In the genomic region with DNA sequence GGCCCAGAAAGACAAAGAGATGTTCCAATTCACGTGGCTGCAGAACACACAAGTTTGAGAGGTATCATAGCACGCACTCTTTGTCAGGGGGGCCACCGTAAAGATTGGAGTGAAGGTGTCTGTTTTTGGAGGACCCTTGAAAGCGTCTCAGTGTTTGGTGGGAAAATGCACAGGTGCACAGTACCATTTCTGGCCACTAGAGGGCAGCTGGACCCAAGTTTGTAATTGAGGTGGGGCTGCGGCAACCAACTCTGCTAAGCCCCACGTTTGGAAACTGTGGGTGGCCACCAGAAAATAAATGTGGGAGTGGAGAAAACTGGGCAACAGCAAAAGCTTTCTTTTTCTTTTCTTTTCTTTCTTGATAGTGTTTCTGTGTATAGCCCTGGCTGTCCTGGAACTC, we compare ENCODE assay signal across 9 mouse cellular contexts. TPM values are rescaled to one million over a fixed set of nuclear protein-coding genes. Genes with fewer than 3 reads are reported as not detected.
DNase-seq lines count a peak whose midpoint lies in the region; ATAC-seq and TF ChIP-seq lines count a peak whose summit lies in the region.
"Had no signal": no experiment of that assay in that cellular context is flagged by ENCODE, and none has a peak within 500 bp of the region (broad histone marks: within the 10 kb centered on the region; RNA-seq: fewer than 3 reads in every experiment).

No protein-coding gene starts in this region.

- TF ChIP-seq CTCF in kidney, postnatal 0 days (IDR thresholded peaks at IDR 0.05; ENCODE audit: low read depth), result peak; percentile 95

- 12% methylated on average over 6 of the region's 6 CpGs for WGBS in embryonic facial prominence, embryonic 11.5 days
- 10% methylated on average over 6 of the region's 6 CpGs for WGBS in kidney, postnatal 0 days

- no peak overlapping the region for H3K4me2 ChIP-seq in embryonic facial prominence, embryonic 11.5 days (ENCODE audit: low read depth, low read length)
- no peak overlapping the region for H3K4me2 ChIP-seq in kidney, postnatal 0 days (ENCODE audit: low read length)
- H3K4me2 ChIP-seq: heart, embryonic 15.5 days had no signal

- no peaks in the 10 kb centered on the region for H3K36me3 ChIP-seq in embryonic facial prominence, embryonic 11.5 days (replicated peaks; ENCODE audit: control insufficient read depth, insufficient read depth, low read depth, low read length)
- no peaks in the 10 kb centered on the region for H3K36me3 ChIP-seq in kidney, postnatal 0 days (ENCODE audit: insufficient read depth, low read length)
- H3K36me3 ChIP-seq: heart, embryonic 15.5 days had no signal

- H3K27me3 ChIP-seq in embryonic facial prominence, embryonic 11.5 days (ENCODE audit: control insufficient read depth, insufficient read depth, low read length), result no peaks in the 10 kb centered on the region
- no peaks in the 10 kb centered on the region for H3K27me3 ChIP-seq in kidney, postnatal 0 days (ENCODE audit: insufficient read depth, low read length)

- H3K9me3 ChIP-seq in embryonic facial prominence, embryonic 11.5 days (replicated peaks; ENCODE audit: control insufficient read depth, low read length), result no peaks in the 10 kb centered on the region
- no peaks in the 10 kb centered on the region for H3K9me3 ChIP-seq in kidney, postnatal 0 days (replicated peaks; ENCODE audit: low read length)
- H3K9me3 ChIP-seq: heart, embryonic 15.5 days had no signal

- peak; percentile 62 for DNase-seq in ovary, postnatal 14 days (ENCODE audit: low spot score)
- no peak for DNase-seq in ovary, postnatal 10 days (ENCODE audit: low spot score)
- DNase-seq in adrenal gland, postnatal 36 days, result peak; percentile 57 to 72
- peak; percentile 79 for DNase-seq in embryonic facial prominence, embryonic 11.5 days (ENCODE audit: low spot score)
- DNase-seq in kidney, postnatal 0 days (ENCODE audit: low spot score), result peak; percentile 53
- peak; percentile 79 for DNase-seq in lung, postnatal 36 days
- peak; percentile 41 for DNase-seq in spleen, adult 12 weeks (ENCODE audit: low spot score)

- no peaks in the 10 kb centered on the region for H3K4me1 ChIP-seq in embryonic facial prominence, embryonic 11.5 days (ENCODE audit: control insufficient read depth, insufficient read depth, low read length)
- no peaks in the 10 kb centered on the region for H3K4me1 ChIP-seq in kidney, postnatal 0 days (replicated peaks; ENCODE audit: insufficient read depth, low read length)

- H3K4me3 ChIP-seq in embryonic facial prominence, embryonic 11.5 days (ENCODE audit: low read depth, low read length), result no peak overlapping the region
- no peak overlapping the region for H3K4me3 ChIP-seq in kidney, postnatal 0 days (replicated peaks; ENCODE audit: low read depth, low read length)
- H3K4me3 ChIP-seq: heart, embryonic 15.5 days had no signal

- H3K9ac ChIP-seq in embryonic facial prominence, embryonic 11.5 days (replicated peaks; ENCODE audit: low read length), result no peak overlapping the region
- H3K9ac ChIP-seq in kidney, postnatal 0 days (ENCODE audit: low read depth, low read length), result no peak overlapping the region
- H3K9ac ChIP-seq: heart, embryonic 15.5 days had no signal

- no peak overlapping the region for H3K27ac ChIP-seq in embryonic facial prominence, embryonic 11.5 days (replicated peaks; ENCODE audit: low read depth, low read length)
- no peak overlapping the region for H3K27ac ChIP-seq in kidney, postnatal 0 days
- H3K27ac ChIP-seq: heart, embryonic 15.5 days had no signal

- ATAC-seq in embryonic facial prominence, embryonic 11.5 days (replicated peaks; ENCODE audit: insufficient number of reproducible peaks, low FRiP score, low TSS enrichment, low read depth), result no peak
- ATAC-seq in kidney, postnatal 0 days (replicated peaks; ENCODE audit: low FRiP score, low read depth), result no peak

RNA-seq across cellular contexts. Expression of gene Sept3, which starts 8.3 kb away (rescaled TPM):
- 1 to 10 TPM; 2.6 to 4.3 TPM for total RNA-seq in adrenal gland, postnatal 36 days (2021)
- 66.3 and 66.7 TPM in 2 replicates for polyA plus RNA-seq in embryonic facial prominence, embryonic 11.5 days (2014; fragmentation: Nextera tagmentation; extraction: Ambion mirVana)
- 4.2 and 4.8 TPM in 2 replicates for polyA plus RNA-seq in kidney, postnatal 0 days (2015; fragmentation: Nextera tagmentation; extraction: Ambion mirVana)
- total RNA-seq: neutrophil, adult 5-6 weeks had no signal

RNA-seq across cellular contexts. Expression of gene 1500009C09Rik, which starts 14.2 kb away (rescaled TPM):
- total RNA-seq in adrenal gland, postnatal 36 days (2021), result 1 to 10 TPM in 1 of 2 experiments, under 1 TPM in 1; 0.23 to 1.2 TPM
- polyA plus RNA-seq in embryonic facial prominence, embryonic 11.5 days (2014; fragmentation: Nextera tagmentation; extraction: Ambion mirVana), result 0.35 and 0.45 TPM in 2 replicates
- not detected in 2 replicates for polyA plus RNA-seq in kidney, postnatal 0 days (2015; fragmentation: Nextera tagmentation; extraction: Ambion mirVana)
- total RNA-seq: neutrophil, adult 5-6 weeks had no signal
- polyA plus RNA-seq: heart, embryonic 15.5 days had no signal

RNA-seq across cellular contexts. Expression of gene Cenpm, which starts 21.8 kb away (rescaled TPM):
- total RNA-seq in adrenal gland, postnatal 36 days (2021), result 1 to 10 TPM; 2.9 to 4.3 TPM
- 86.4 and 92.5 TPM in 2 replicates for polyA plus RNA-seq in embryonic facial prominence, embryonic 11.5 days (2014; fragmentation: Nextera tagmentation; extraction: Ambion mirVana)
- polyA plus RNA-seq in kidney, postnatal 0 days (2015; fragmentation: Nextera tagmentation; extraction: Ambion mirVana), result 45.0 and 46.4 TPM in 2 replicates
- total RNA-seq: neutrophil, adult 5-6 weeks had no signal

RNA-seq across cellular contexts. Expression of gene Wbp2nl, which starts 32.4 kb away (rescaled TPM):
- not detected for total RNA-seq in adrenal gland, postnatal 36 days (2021)
- 0.34 TPM in 1 of 2 replicates, not detected in the other for polyA plus RNA-seq in embryonic facial prominence, embryonic 11.5 days (2014; fragmentation: Nextera tagmentation; extraction: Ambion mirVana)
- polyA plus RNA-seq in kidney, postnatal 0 days (2015; fragmentation: Nextera tagmentation; extraction: Ambion mirVana), result 0.11 and 0.31 TPM in 2 replicates
- total RNA-seq: neutrophil, adult 5-6 weeks had no signal

RNA-seq across cellular contexts. Expression of gene Tnfrsf13c, which starts 42.2 kb away (rescaled TPM):
- total RNA-seq in adrenal gland, postnatal 36 days (2021), result under 1 TPM in 1 of 2 experiments, not detected in 1; 0.20 TPM
- polyA plus RNA-seq in embryonic facial prominence, embryonic 11.5 days (2014; fragmentation: Nextera tagmentation; extraction: Ambion mirVana), result 0.42 TPM in 1 of 2 replicates, not detected in the other
- 0.09 TPM in 1 of 2 replicates, not detected in the other for polyA plus RNA-seq in kidney, postnatal 0 days (2015; fragmentation: Nextera tagmentation; extraction: Ambion mirVana)
- polyA plus RNA-seq: heart, embryonic 15.5 days had no signal

Comparison
In these comparisons a context has a peak if more than half of its experiments do, and no peak if none do; other contexts are left out.
1. RNA of gene Sept3, which starts 8.3 kb away (polyA plus RNA-seq): 66.3 to 66.7 TPM in embryonic facial prominence, embryonic 11.5 days; 4.2 to 4.8 TPM in kidney, postnatal 0 days; every median in the first group is over 10 times any median in the second.